Mouse (Mus musculus): Measurements from ENCODE around the gene Frs3. TPM values are rescaled to one million over a fixed set of nuclear protein-coding genes. Genes with fewer than 3 reads are reported as not detected.

Frs3 gene
- polyA plus RNA-seq, 1 experiment from 2014 or later: 8.3 TPM

- H3K4me3 ChIP-seq (ENCODE audit: low read depth, low read length): no peak overlapping the region
- no peaks in the 10 kb centered on the region; the same call in 1 of the 2 replicates for H3K27me3 ChIP-seq (ENCODE audit: control insufficient read depth, insufficient read depth, low read length)
- H3K4me2 ChIP-seq (ENCODE audit: low read depth, low read length, severe bottlenecking): no peak overlapping the region
- H3K27ac ChIP-seq (ENCODE audit: low read depth, low read length): no peak overlapping the region
- ATAC-seq (replicated peaks; ENCODE audit: low FRiP score) (no peak), DNase-seq (ENCODE audit: low spot score) (no peak)
- H3K36me3 ChIP-seq (ENCODE audit: control insufficient read depth, insufficient read depth, low read length): no peaks in the 10 kb centered on the region; the same call in 1 of the 2 replicates
- H3K4me1 ChIP-seq (replicated peaks; ENCODE audit: control insufficient read depth, insufficient read depth, low read length): no peaks in the 10 kb centered on the region
- no peak overlapping the region for H3K9ac ChIP-seq (ENCODE audit: low read length)
- H3K9me3 ChIP-seq (ENCODE audit: control insufficient read depth, low read length): no peaks in the 10 kb centered on the region
- 74% methylated on average over 1 of the region's 1 CpGs for WGBS
These were observed 17.4 kb downstream of the Frs3 start for GRCm38 (mm10) chr17:47706196-47706595.

- ATAC-seq (replicated peaks; ENCODE audit: low FRiP score): no peak
- no peak for DNase-seq (ENCODE audit: low spot score)
- H3K27ac ChIP-seq (ENCODE audit: low read depth, low read length): no peak overlapping the region
These were observed 19.1 kb downstream of the Frs3 start for GRCm38 (mm10) chr17:47707961-47708360.

GRCm38 (mm10) chr17:47708972-47709371 lies 20.1 kb downstream of the Frs3 start:
- Histone ChIP-seq H3K36me3 (ENCODE audit: control insufficient read depth, insufficient read depth, low read length) (no peaks in the 10 kb centered on the region), H3K4me1 (replicated peaks; ENCODE audit: control insufficient read depth, insufficient read depth, low read length) (no peaks in the 10 kb centered on the region), H3K4me3 (ENCODE audit: low read depth, low read length) (no peak overlapping the region), H3K9me3 (ENCODE audit: control insufficient read depth, low read length) (no peaks in the 10 kb centered on the region), H3K4me2 (ENCODE audit: low read depth, low read length, severe bottlenecking) (no peak overlapping the region), H3K27ac (ENCODE audit: low read depth, low read length) (no peak overlapping the region), H3K9ac (ENCODE audit: low read length) (no peak overlapping the region), H3K27me3 (ENCODE audit: control insufficient read depth, insufficient read depth, low read length) (no peaks in the 10 kb centered on the region)
- DNase-seq (ENCODE audit: low spot score): no peak
- ATAC-seq (replicated peaks; ENCODE audit: low FRiP score): no peak
- WGBS: 84% methylated on average over 4 of the region's 4 CpGs

More at GRCm38 (mm10) chr17:47707961-47708360, 19.1 kb downstream of the Frs3 start:
- 89% methylated on average over 3 of the region's 3 CpGs for WGBS
- Histone ChIP-seq H3K4me1 (replicated peaks; ENCODE audit: control insufficient read depth, insufficient read depth, low read length) (no peaks in the 10 kb centered on the region), H3K4me2 (ENCODE audit: low read depth, low read length, severe bottlenecking) (no peak overlapping the region), H3K4me3 (ENCODE audit: low read depth, low read length) (no peak overlapping the region), H3K27me3 (ENCODE audit: control insufficient read depth, insufficient read depth, low read length) (no peaks in the 10 kb centered on the region; the same call in 1 of the 2 replicates), H3K9me3 (ENCODE audit: control insufficient read depth, low read length) (no peaks in the 10 kb centered on the region), H3K36me3 (ENCODE audit: control insufficient read depth, insufficient read depth, low read length) (no peaks in the 10 kb centered on the region), H3K9ac (ENCODE audit: low read length) (no peak overlapping the region)

GRCm38 (mm10) chr17:47710036-47710435 lies 21.2 kb downstream of the Frs3 start:
- H3K27me3 ChIP-seq (ENCODE audit: control insufficient read depth, insufficient read depth, low read length): no peaks in the 10 kb centered on the region
- no peak overlapping the region for H3K27ac ChIP-seq (ENCODE audit: low read depth, low read length)
- H3K9me3 ChIP-seq (ENCODE audit: control insufficient read depth, low read length): no peaks in the 10 kb centered on the region
- no peak overlapping the region for H3K4me3 ChIP-seq (ENCODE audit: low read depth, low read length)
- no peaks in the 10 kb centered on the region for H3K36me3 ChIP-seq (ENCODE audit: control insufficient read depth, insufficient read depth, low read length)
- WGBS: 83% methylated on average over 3 of the region's 3 CpGs
- DNase-seq (ENCODE audit: low spot score): no peak
- no peak overlapping the region for H3K4me2 ChIP-seq (ENCODE audit: low read depth, low read length, severe bottlenecking)
- H3K4me1 ChIP-seq (replicated peaks; ENCODE audit: control insufficient read depth, insufficient read depth, low read length): no peaks in the 10 kb centered on the region
- no peak for ATAC-seq (replicated peaks; ENCODE audit: low FRiP score)
- no peak overlapping the region for H3K9ac ChIP-seq (ENCODE audit: low read length)

- Histone ChIP-seq H3K27me3 (ENCODE audit: control insufficient read depth, insufficient read depth, low read length) (no peaks in the 10 kb centered on the region), H3K4me3 (ENCODE audit: low read depth, low read length) (no peak overlapping the region), H3K27ac (ENCODE audit: low read depth, low read length) (no peak overlapping the region), H3K9me3 (ENCODE audit: control insufficient read depth, low read length) (no peaks in the 10 kb centered on the region), H3K9ac (ENCODE audit: low read length) (no peak overlapping the region), H3K36me3 (ENCODE audit: control insufficient read depth, insufficient read depth, low read length) (no peaks in the 10 kb centered on the region), H3K4me2 (ENCODE audit: low read depth, low read length, severe bottlenecking) (no peak overlapping the region), H3K4me1 (replicated peaks; ENCODE audit: control insufficient read depth, insufficient read depth, low read length) (no peaks in the 10 kb centered on the region)
- WGBS: 73% methylated on average over 6 of the region's 6 CpGs
- ATAC-seq (replicated peaks; ENCODE audit: low FRiP score): no peak
- no peak for DNase-seq (ENCODE audit: low spot score)
These were observed 23.1 kb downstream of the Frs3 start for GRCm38 (mm10) chr17:47711883-47712282.

GRCm38 (mm10) chr17:47712889-47713571 lies 24.2 kb downstream of the Frs3 start:
- no peaks in the 10 kb centered on the region for H3K27me3 ChIP-seq (ENCODE audit: control insufficient read depth, insufficient read depth, low read length)
- H3K4me2 ChIP-seq (ENCODE audit: low read depth, low read length, severe bottlenecking): no peak overlapping the region
- no peak overlapping the region for H3K4me3 ChIP-seq (ENCODE audit: low read depth, low read length)
- H3K9me3 ChIP-seq (ENCODE audit: control insufficient read depth, low read length): no peaks in the 10 kb centered on the region
- no peaks in the 10 kb centered on the region for H3K4me1 ChIP-seq (replicated peaks; ENCODE audit: control insufficient read depth, insufficient read depth, low read length)
- DNase-seq (ENCODE audit: low spot score) (no peak), ATAC-seq (replicated peaks; ENCODE audit: low FRiP score) (no peak)
- 53% methylated on average over 22 of the region's 22 CpGs for WGBS
- no peak overlapping the region for H3K9ac ChIP-seq (ENCODE audit: low read length)
- H3K36me3 ChIP-seq (ENCODE audit: control insufficient read depth, insufficient read depth, low read length): no peaks in the 10 kb centered on the region
- H3K27ac ChIP-seq (ENCODE audit: low read depth, low read length): no peak overlapping the region

GRCm38 (mm10) chr17:47715037-47715436 lies 26.2 kb downstream of the Frs3 start:
- no peak for DNase-seq (ENCODE audit: low spot score)
- Histone ChIP-seq H3K36me3 (ENCODE audit: control insufficient read depth, insufficient read depth, low read length) (no peaks in the 10 kb centered on the region), H3K4me2 (ENCODE audit: low read depth, low read length, severe bottlenecking) (no peak overlapping the region), H3K27me3 (ENCODE audit: control insufficient read depth, insufficient read depth, low read length) (no peaks in the 10 kb centered on the region), H3K4me3 (ENCODE audit: low read depth, low read length) (no peak overlapping the region), H3K9me3 (ENCODE audit: control insufficient read depth, low read length) (no peaks in the 10 kb centered on the region), H3K4me1 (replicated peaks; ENCODE audit: control insufficient read depth, insufficient read depth, low read length) (no peaks in the 10 kb centered on the region), H3K27ac (ENCODE audit: low read depth, low read length) (no peak overlapping the region), H3K9ac (ENCODE audit: low read length) (no peak overlapping the region)
- 73% methylated on average over 3 of the region's 3 CpGs for WGBS
- ATAC-seq (replicated peaks; ENCODE audit: low FRiP score): no peak

- no peak for DNase-seq (ENCODE audit: low spot score)
- Histone ChIP-seq H3K36me3 (ENCODE audit: control insufficient read depth, insufficient read depth, low read length) (no peaks in the 10 kb centered on the region), H3K4me1 (replicated peaks; ENCODE audit: control insufficient read depth, insufficient read depth, low read length) (no peaks in the 10 kb centered on the region), H3K4me2 (ENCODE audit: low read depth, low read length, severe bottlenecking) (no peak overlapping the region), H3K27ac (ENCODE audit: low read depth, low read length) (no peak overlapping the region), H3K9ac (ENCODE audit: low read length) (no peak overlapping the region), H3K4me3 (ENCODE audit: low read depth, low read length) (no peak overlapping the region), H3K9me3 (ENCODE audit: control insufficient read depth, low read length) (no peaks in the 10 kb centered on the region), H3K27me3 (ENCODE audit: control insufficient read depth, insufficient read depth, low read length) (no peaks in the 10 kb centered on the region)
- no peak for ATAC-seq (replicated peaks; ENCODE audit: low FRiP score)
- 89% methylated on average over 4 of the region's 4 CpGs for WGBS
These were observed 32.4 kb downstream of the Frs3 start for GRCm38 (mm10) chr17:47721183-47721582.

GRCm38 (mm10) chr17:47726566-47726965 lies 37.7 kb downstream of the Frs3 start, which contains the start of gene Pgc:
Gene Pgc (plus strand): TSS chr17:47726842.
- H3K4me1 ChIP-seq (replicated peaks; ENCODE audit: control insufficient read depth, insufficient read depth, low read length): no peaks in the 10 kb centered on the region
- ATAC-seq (replicated peaks; ENCODE audit: low FRiP score) (no peak), DNase-seq (ENCODE audit: low spot score) (no peak)
- no peak within 1 kb of the TSS for H3K27ac ChIP-seq (ENCODE audit: low read depth, low read length)
- no peaks in the 10 kb centered on the region for H3K9me3 ChIP-seq (ENCODE audit: control insufficient read depth, low read length)
- no peak within 1 kb of the TSS for H3K4me3 ChIP-seq (ENCODE audit: low read depth, low read length)
- H3K27me3 ChIP-seq (ENCODE audit: control insufficient read depth, insufficient read depth, low read length): no peaks in the 10 kb centered on the region
- no peak within 1 kb of the TSS for H3K9ac ChIP-seq (ENCODE audit: low read length)
- 87% methylated on average over 11 of the region's 11 CpGs for WGBS
- H3K4me2 ChIP-seq (ENCODE audit: low read depth, low read length, severe bottlenecking): no peak within 1 kb of the TSS
- H3K36me3 ChIP-seq (ENCODE audit: control insufficient read depth, insufficient read depth, low read length): no peaks in the 10 kb centered on the region

Data from forebrain, embryonic 11.5 days (tissue).